Mouse (Mus musculus): ENCODE data around the gene Tex19.2.

DNA sequence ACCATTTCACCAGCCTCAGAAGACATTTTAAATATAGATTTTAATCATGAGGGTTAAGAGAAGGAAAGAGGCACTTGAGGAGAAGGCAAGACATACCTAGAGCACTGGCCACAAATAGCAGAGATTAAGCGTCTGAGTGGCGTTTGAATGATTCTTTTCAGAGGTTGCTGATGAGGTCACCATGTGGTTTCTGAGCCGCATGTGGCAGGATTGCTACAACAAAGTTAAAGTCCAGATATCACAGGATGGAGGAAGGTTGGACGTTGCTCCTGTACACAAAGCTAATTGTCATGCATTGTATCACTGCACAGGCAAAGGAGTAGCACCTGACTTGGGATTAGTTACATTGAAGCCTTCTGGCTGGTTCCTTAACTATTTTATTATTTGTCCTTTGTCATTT is 32.2 kb downstream of the Tex19.2 start:
- TF ChIP-seq EP300 (IDR thresholded peaks at IDR 0.05; ENCODE audit: low read depth): peak; percentile 50
- no peak for TF ChIP-seq CTCF (IDR thresholded peaks at IDR 0.05; ENCODE audit: low read depth)
